10 mouse cellular contexts compared by ENCODE assay signal in genomic region chr8:46851560-46851959, GRCm38 (mm10).
DNase-seq lines count a peak whose midpoint lies in the region; ATAC-seq and TF ChIP-seq lines count a peak whose summit lies in the region.
"Had no signal": no experiment of that assay in that cellular context is flagged by ENCODE, and none has a peak within 500 bp of the region (broad histone marks: within the 10 kb centered on the region; RNA-seq: fewer than 3 reads in every experiment).

No protein-coding gene starts in this region.

- intact Hi-C loops in left cerebral cortex, postnatal 36 days (cut with DNase I): loop anchor here (10.0 kb wide), 1 partner anchor 167 kb away; no protein-coding TSS in a partner anchor
- intact Hi-C loops in left cerebral cortex, adult 2 months (cut with DNase I): loop anchor here (5.0 kb wide), 1 partner anchor 174 kb away; no protein-coding TSS in a partner anchor

- peak; percentile 78 for ATAC-seq in common myeloid progenitor, adult 5-6 weeks (replicated peaks; ENCODE audit: low read depth, poor library complexity, severe bottlenecking)
- peak; percentile 87 for ATAC-seq in megakaryocyte, adult 5-6 weeks (ENCODE audit: poor library complexity, severe bottlenecking)

- TF ChIP-seq CTCF in left cerebral cortex, adult 2 months (IDR thresholded peaks at IDR 0.05): no peak

- H3K4me3 ChIP-seq in left cerebral cortex, adult 2 months: no peak overlapping the region
- H3K4me3 ChIP-seq: stomach, embryonic 15.5 days had no signal

- no peak overlapping the region for H3K27ac ChIP-seq in left cerebral cortex, adult 2 months

- DNase-seq in kidney, adult 9 months: peak; percentile 63
- no peak for DNase-seq in kidney, adult 11 months
- peak; percentile 81 for DNase-seq in A20 (ENCODE audit: low read depth, low spot score)
- no peak for DNase-seq in left cerebral cortex, postnatal 36 days (ENCODE audit: low spot score in 2 of 2)
- no peak for DNase-seq in left cerebral cortex, adult 2 months (ENCODE audit: extremely low spot score in 1 of 2, low spot score in 2 of 2)
- DNase-seq in urinary bladder, postnatal 4 days (ENCODE audit: low spot score in 2 of 2): no peak
- DNase-seq: adrenal gland, postnatal 25 days had no signal

Comparison
In these comparisons a context has a peak if more than half of its experiments do, and no peak if none do; other contexts are left out.
1. DNase-seq: peak in kidney, adult 9 months (single experiment) and A20 (single experiment); none in kidney, adult 11 months (single experiment), left cerebral cortex, postnatal 36 days (0 of 2), left cerebral cortex, adult 2 months (0 of 2) and urinary bladder, postnatal 4 days (0 of 2).